Mouse (Mus musculus): Measurements from ENCODE around the gene Fmo3. TPM values are rescaled to one million over a fixed set of nuclear protein-coding genes. Genes with fewer than 3 reads are reported as not detected.

Gene Fmo3
- polyA plus RNA-seq, 1 experiment from 2014 or later = not detected

DNA sequence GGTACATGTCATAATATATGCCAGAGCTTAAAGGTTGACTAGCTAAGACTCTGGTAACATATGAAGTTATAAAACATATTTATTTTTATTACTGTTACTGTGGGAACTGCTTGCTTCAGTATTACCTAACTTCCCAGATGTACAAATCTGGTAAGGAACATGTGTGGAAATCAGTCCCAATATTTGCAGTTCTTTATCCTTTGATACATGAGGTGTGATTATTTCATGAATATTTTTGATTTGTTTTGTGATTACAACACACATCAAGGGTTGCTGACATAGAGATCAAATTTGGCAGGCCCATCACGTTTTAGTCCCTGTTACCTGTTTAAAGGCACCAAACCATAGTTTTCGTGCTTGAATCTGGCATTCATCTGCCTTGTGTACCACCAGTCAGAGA, 20.8 kb downstream of the Fmo3 start:
- Histone ChIP-seq H3K4me2 (ENCODE audit: low read length) (no peak overlapping the region), H3K9me3 (ENCODE audit: control insufficient read depth, low read length) (no peaks in the 10 kb centered on the region), H3K9ac (ENCODE audit: low read length) (no peak overlapping the region), H3K27me3 (ENCODE audit: control insufficient read depth, insufficient read depth, low read length) (no peaks in the 10 kb centered on the region), H3K4me1 (ENCODE audit: control insufficient read depth in 2 of 2, insufficient read depth in 2 of 2, low read length in 2 of 2) (no peaks in the 10 kb centered on the region), H3K36me3 (ENCODE audit: control insufficient read depth, insufficient read depth, low read length) (no peaks in the 10 kb centered on the region), H3K27ac (replicated peaks in 1 of 2; ENCODE audit: control insufficient read depth in 1 of 2, insufficient read depth in 1 of 2, low read depth in 2 of 2, low read length in 2 of 2) (no peak overlapping the region), H3K4me3 (ENCODE audit: control insufficient read depth in 1 of 2, insufficient read depth in 1 of 2, low read depth in 1 of 2, low read length in 2 of 2) (no peak overlapping the region)
- 49% methylated on average over 2 of the region's 2 CpGs for WGBS
- ATAC-seq (ENCODE audit: insufficient number of reproducible peaks, insufficient read depth, low FRiP score, low read depth) = no peak

DNA sequence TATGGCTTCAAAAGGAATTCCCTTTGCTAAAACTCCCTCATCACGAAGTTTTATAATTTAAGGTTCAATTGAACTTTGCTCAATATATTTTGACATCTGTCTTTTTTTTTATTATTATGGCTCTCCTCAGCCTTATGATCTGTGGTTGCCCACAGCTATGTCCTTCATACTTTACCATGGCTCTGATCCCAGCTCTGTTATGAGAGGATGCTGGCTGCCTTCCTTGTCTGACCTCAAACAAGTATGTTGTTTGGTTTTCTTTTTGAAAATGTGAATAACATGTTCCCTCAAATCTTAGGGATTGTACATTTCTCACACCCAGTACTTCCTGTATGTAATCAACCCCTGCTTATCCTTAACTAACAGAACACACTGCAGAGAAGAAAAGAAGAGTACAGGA, 26.9 kb downstream of the Fmo3 start:
- no peaks in the 10 kb centered on the region for H3K36me3 ChIP-seq (ENCODE audit: control insufficient read depth, insufficient read depth, low read length)
- no peak for ATAC-seq (ENCODE audit: insufficient number of reproducible peaks, insufficient read depth, low FRiP score, low read depth)
- no peaks in the 10 kb centered on the region for H3K9me3 ChIP-seq (ENCODE audit: control insufficient read depth, low read length)
- H3K27ac ChIP-seq (replicated peaks in 1 of 2; ENCODE audit: control insufficient read depth in 1 of 2, insufficient read depth in 1 of 2, low read depth in 2 of 2, low read length in 2 of 2) = no peak overlapping the region
- H3K4me2 ChIP-seq (ENCODE audit: low read length) = no peak overlapping the region
- H3K27me3 ChIP-seq (ENCODE audit: control insufficient read depth, insufficient read depth, low read length) = no peaks in the 10 kb centered on the region
- no peaks in the 10 kb centered on the region for H3K4me1 ChIP-seq (ENCODE audit: control insufficient read depth in 2 of 2, insufficient read depth in 2 of 2, low read length in 2 of 2)
- H3K9ac ChIP-seq (ENCODE audit: low read length) = no peak overlapping the region
- WGBS = 82% methylated on average over 1 of the region's 1 CpGs
- H3K4me3 ChIP-seq (ENCODE audit: control insufficient read depth in 1 of 2, insufficient read depth in 1 of 2, low read depth in 1 of 2, low read length in 2 of 2) = no peak overlapping the region

- Histone ChIP-seq H3K4me2 (ENCODE audit: low read length) (no peak overlapping the region), H3K36me3 (ENCODE audit: control insufficient read depth, insufficient read depth, low read length) (no peaks in the 10 kb centered on the region), H3K4me3 (ENCODE audit: control insufficient read depth in 1 of 2, insufficient read depth in 1 of 2, low read depth in 1 of 2, low read length in 2 of 2) (no peak overlapping the region), H3K9me3 (ENCODE audit: control insufficient read depth, low read length) (no peaks in the 10 kb centered on the region), H3K27ac (replicated peaks in 1 of 2; ENCODE audit: control insufficient read depth in 1 of 2, insufficient read depth in 1 of 2, low read depth in 2 of 2, low read length in 2 of 2) (no peak overlapping the region), H3K4me1 (ENCODE audit: control insufficient read depth in 2 of 2, insufficient read depth in 2 of 2, low read length in 2 of 2) (no peaks in the 10 kb centered on the region), H3K9ac (ENCODE audit: low read length) (no peak overlapping the region), H3K27me3 (ENCODE audit: control insufficient read depth, insufficient read depth, low read length) (no peaks in the 10 kb centered on the region)
- ATAC-seq (ENCODE audit: insufficient number of reproducible peaks, insufficient read depth, low FRiP score, low read depth) = no peak
- 45% methylated on average over 2 of the region's 2 CpGs for WGBS
These were observed 31.2 kb downstream of the Fmo3 start for GRCm38 (mm10) chr1:162953079-162953478.

- H3K9ac ChIP-seq (ENCODE audit: low read length) = no peak overlapping the region
- H3K4me3 ChIP-seq (ENCODE audit: control insufficient read depth in 1 of 2, insufficient read depth in 1 of 2, low read depth in 1 of 2, low read length in 2 of 2) = no peak overlapping the region
- H3K4me2 ChIP-seq (ENCODE audit: low read length) = no peak overlapping the region
- H3K27ac ChIP-seq (replicated peaks in 1 of 2; ENCODE audit: control insufficient read depth in 1 of 2, insufficient read depth in 1 of 2, low read depth in 2 of 2, low read length in 2 of 2) = no peak overlapping the region
- no peaks in the 10 kb centered on the region for H3K36me3 ChIP-seq (ENCODE audit: control insufficient read depth, insufficient read depth, low read length)
- no peaks in the 10 kb centered on the region for H3K27me3 ChIP-seq (ENCODE audit: control insufficient read depth, insufficient read depth, low read length)
- ATAC-seq (ENCODE audit: insufficient number of reproducible peaks, insufficient read depth, low FRiP score, low read depth) = no peak
- H3K9me3 ChIP-seq (ENCODE audit: control insufficient read depth, low read length) = no peaks in the 10 kb centered on the region
- H3K4me1 ChIP-seq (ENCODE audit: control insufficient read depth in 2 of 2, insufficient read depth in 2 of 2, low read length in 2 of 2) = no peaks in the 10 kb centered on the region
- WGBS = 83% methylated on average over 1 of the region's 1 CpGs
These were observed 34.6 kb downstream of the Fmo3 start for GRCm38 (mm10) chr1:162949763-162950162.

DNA sequence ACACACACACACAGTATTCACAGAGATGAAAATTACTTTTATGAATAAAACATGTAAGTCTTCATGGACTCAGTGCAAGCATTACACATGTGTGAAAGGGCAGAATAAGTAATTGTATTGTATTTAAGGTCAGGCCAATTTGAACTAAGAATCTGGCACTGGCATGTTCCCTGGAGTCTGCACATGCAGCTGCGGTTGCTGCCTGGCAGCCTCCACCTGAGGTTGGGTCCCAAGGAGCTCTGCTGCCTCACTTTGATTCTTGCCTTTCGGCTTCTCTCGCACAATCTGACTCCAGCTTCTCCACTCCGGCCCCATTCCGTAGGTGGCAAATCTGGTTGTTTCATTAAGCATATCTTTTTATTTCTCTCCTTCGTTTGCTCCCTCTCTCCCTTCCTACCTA, 36.4 kb downstream of the Fmo3 start:
- H3K4me1 ChIP-seq (ENCODE audit: control insufficient read depth in 2 of 2, insufficient read depth in 2 of 2, low read length in 2 of 2) = no peaks in the 10 kb centered on the region
- no peak overlapping the region for H3K4me3 ChIP-seq (ENCODE audit: control insufficient read depth in 1 of 2, insufficient read depth in 1 of 2, low read depth in 1 of 2, low read length in 2 of 2)
- H3K36me3 ChIP-seq (ENCODE audit: control insufficient read depth, insufficient read depth, low read length) = no peaks in the 10 kb centered on the region
- no peak for ATAC-seq (ENCODE audit: insufficient number of reproducible peaks, insufficient read depth, low FRiP score, low read depth)
- no peaks in the 10 kb centered on the region for H3K27me3 ChIP-seq (ENCODE audit: control insufficient read depth, insufficient read depth, low read length)
- no peaks in the 10 kb centered on the region for H3K9me3 ChIP-seq (ENCODE audit: control insufficient read depth, low read length)
- no peak overlapping the region for H3K4me2 ChIP-seq (ENCODE audit: low read length)
- no peak overlapping the region for H3K27ac ChIP-seq (replicated peaks in 1 of 2; ENCODE audit: control insufficient read depth in 1 of 2, insufficient read depth in 1 of 2, low read depth in 2 of 2, low read length in 2 of 2)
- 83% methylated on average over 6 of the region's 6 CpGs for WGBS
- no peak overlapping the region for H3K9ac ChIP-seq (ENCODE audit: low read length)

GRCm38 (mm10) chr1:162946837-162947558, 37.3 kb downstream of the Fmo3 start:
- no peaks in the 10 kb centered on the region for H3K4me1 ChIP-seq (ENCODE audit: control insufficient read depth in 2 of 2, insufficient read depth in 2 of 2, low read length in 2 of 2)
- H3K9me3 ChIP-seq (ENCODE audit: control insufficient read depth, low read length) = no peaks in the 10 kb centered on the region
- H3K27me3 ChIP-seq (ENCODE audit: control insufficient read depth, insufficient read depth, low read length) = no peaks in the 10 kb centered on the region
- 78% methylated on average over 4 of the region's 4 CpGs for WGBS
- H3K4me3 ChIP-seq (ENCODE audit: control insufficient read depth in 1 of 2, insufficient read depth in 1 of 2, low read depth in 1 of 2, low read length in 2 of 2) = no peak overlapping the region
- ATAC-seq (ENCODE audit: insufficient number of reproducible peaks, insufficient read depth, low FRiP score, low read depth) = no peak
- H3K9ac ChIP-seq (ENCODE audit: low read length) = no peak overlapping the region
- no peak overlapping the region for H3K4me2 ChIP-seq (ENCODE audit: low read length)
- H3K27ac ChIP-seq (replicated peaks in 1 of 2; ENCODE audit: control insufficient read depth in 1 of 2, insufficient read depth in 1 of 2, low read depth in 2 of 2, low read length in 2 of 2) = no peak overlapping the region
- H3K36me3 ChIP-seq (ENCODE audit: control insufficient read depth, insufficient read depth, low read length) = no peaks in the 10 kb centered on the region

- no peaks in the 10 kb centered on the region for H3K27me3 ChIP-seq (ENCODE audit: control insufficient read depth, insufficient read depth, low read length)
- no peaks in the 10 kb centered on the region for H3K4me1 ChIP-seq (ENCODE audit: control insufficient read depth in 2 of 2, insufficient read depth in 2 of 2, low read length in 2 of 2)
- no peaks in the 10 kb centered on the region for H3K36me3 ChIP-seq (ENCODE audit: control insufficient read depth, insufficient read depth, low read length)
- no peak for ATAC-seq (ENCODE audit: insufficient number of reproducible peaks, insufficient read depth, low FRiP score, low read depth)
- no peak overlapping the region for H3K27ac ChIP-seq (replicated peaks in 1 of 2; ENCODE audit: control insufficient read depth in 1 of 2, insufficient read depth in 1 of 2, low read depth in 2 of 2, low read length in 2 of 2)
- no peak overlapping the region for H3K9ac ChIP-seq (ENCODE audit: low read length)
- H3K4me2 ChIP-seq (ENCODE audit: low read length) = no peak overlapping the region
- H3K4me3 ChIP-seq (ENCODE audit: control insufficient read depth in 1 of 2, insufficient read depth in 1 of 2, low read depth in 1 of 2, low read length in 2 of 2) = no peak overlapping the region
- no peaks in the 10 kb centered on the region for H3K9me3 ChIP-seq (ENCODE audit: control insufficient read depth, low read length)
- 60% methylated on average over 6 of the region's 6 CpGs for WGBS
These were observed 40.6 kb downstream of the Fmo3 start for GRCm38 (mm10) chr1:162943700-162944099.

All from heart, embryonic 14.5 days (tissue).